Mouse (Mus musculus): ENCODE results near the gene Mamstr. TPM values are rescaled to one million over a fixed set of nuclear protein-coding genes. Genes with fewer than 3 reads are reported as not detected.

The Mamstr gene
- total RNA-seq, 2 experiments from 2014 or later = not detected

- no peak for ATAC-seq (replicated peaks; ENCODE audit: low FRiP score, poor library complexity, severe bottlenecking)
Measured at GRCm38 (mm10) chr7:45685811-45686210, 46.0 kb downstream of the Mamstr start.

- no peak for ATAC-seq (replicated peaks; ENCODE audit: low FRiP score, poor library complexity, severe bottlenecking)
Measured at GRCm38 (mm10) chr7:45686841-45687240, 47.1 kb downstream of the Mamstr start.

GRCm38 (mm10) chr7:45689099-45689498, 49.3 kb downstream of the Mamstr start:
- ATAC-seq (replicated peaks; ENCODE audit: low FRiP score, poor library complexity, severe bottlenecking) = no peak

- no peak for ATAC-seq (replicated peaks; ENCODE audit: low FRiP score, poor library complexity, severe bottlenecking)
Measured at GRCm38 (mm10) chr7:45689800-45690199, 50.0 kb downstream of the Mamstr start.

- no peak for ATAC-seq (replicated peaks; ENCODE audit: low FRiP score, poor library complexity, severe bottlenecking)
Measured at GRCm38 (mm10) chr7:45692364-45692763, 52.6 kb downstream of the Mamstr start.

- ATAC-seq (replicated peaks; ENCODE audit: low FRiP score, poor library complexity, severe bottlenecking) = no peak
Measured at GRCm38 (mm10) chr7:45693921-45694591, 54.3 kb downstream of the Mamstr start, which contains the start of gene Sec1. Gene Sec1 (minus strand): TSS chr7:45694402.

GRCm38 (mm10) chr7:45695098-45695497, 55.3 kb downstream of the Mamstr start:
- ATAC-seq (replicated peaks; ENCODE audit: low FRiP score, poor library complexity, severe bottlenecking) = no peak

Other genes starting within 250 kb of the Mamstr start
Only the 30 nearest of the 36 such genes appear.
- 11.7 and 13.2 TPM in 2 replicates for gene Gys1, start 205.1 kb upstream of the Mamstr start, total RNA-seq (2015; ENCODE audit: low replicate concordance)
- gene Gys1, start 205.1 kb upstream of the Mamstr start, total RNA-seq (2017; ENCODE audit: low replicate concordance) = 4.6 and 8.9 TPM in 2 replicates
- gene Ruvbl2, start 201.9 kb upstream of the Mamstr start, total RNA-seq (2015; ENCODE audit: low replicate concordance) = 54.1 and 63.4 TPM in 2 replicates
- 23.1 and 50.1 TPM in 2 replicates for gene Ruvbl2, start 201.9 kb upstream of the Mamstr start, total RNA-seq (2017; ENCODE audit: low replicate concordance)
- gene Ftl1, start 180.1 kb upstream of the Mamstr start, total RNA-seq (2015; ENCODE audit: low replicate concordance) = 1,430 and 1,622 TPM in 2 replicates
- gene Ftl1, start 180.1 kb upstream of the Mamstr start, total RNA-seq (2017; ENCODE audit: low replicate concordance) = 705 and 987 TPM in 2 replicates
- gene Bax, start 173.1 kb upstream of the Mamstr start, total RNA-seq (2015; ENCODE audit: low replicate concordance) = 8.6 and 12.7 TPM in 2 replicates
- 9.7 and 11.8 TPM in 2 replicates for gene Bax, start 173.1 kb upstream of the Mamstr start, total RNA-seq (2017; ENCODE audit: low replicate concordance)
- gene Tulp2, start 158.1 kb upstream of the Mamstr start, total RNA-seq (2015; ENCODE audit: low replicate concordance) = not detected in 2 replicates
- gene Tulp2, start 158.1 kb upstream of the Mamstr start, total RNA-seq (2017; ENCODE audit: low replicate concordance) = 0.42 TPM in 1 of 2 replicates, not detected in the other
- gene Gm45808, start 153.2 kb upstream of the Mamstr start, total RNA-seq (2015; ENCODE audit: low replicate concordance) = not detected in 2 replicates
- not detected in 2 replicates for gene Gm45808, start 153.2 kb upstream of the Mamstr start, total RNA-seq (2017; ENCODE audit: low replicate concordance)
- 3.3 TPM in 2 replicates for gene Dhdh, start 151.2 kb upstream of the Mamstr start, total RNA-seq (2015; ENCODE audit: low replicate concordance)
- gene Dhdh, start 151.2 kb upstream of the Mamstr start, total RNA-seq (2017; ENCODE audit: low replicate concordance) = 2.1 and 2.3 TPM in 2 replicates
- gene Nucb1, start 129.6 kb upstream of the Mamstr start, total RNA-seq (2015; ENCODE audit: low replicate concordance) = 83.0 and 88.6 TPM in 2 replicates
- 487 and 671 TPM in 2 replicates for gene Nucb1, start 129.6 kb upstream of the Mamstr start, total RNA-seq (2017; ENCODE audit: low replicate concordance)
- gene Ppp1r15a, start 113.7 kb upstream of the Mamstr start, total RNA-seq (2015; ENCODE audit: low replicate concordance) = 1,095 and 1,392 TPM in 2 replicates
- gene Ppp1r15a, start 113.7 kb upstream of the Mamstr start, total RNA-seq (2017; ENCODE audit: low replicate concordance) = 1,351 and 1,490 TPM in 2 replicates
- 1.3 TPM in 1 of 2 replicates, not detected in the other for gene Plekha4, start 113.6 kb upstream of the Mamstr start, total RNA-seq (2015; ENCODE audit: low replicate concordance)
- gene Plekha4, start 113.6 kb upstream of the Mamstr start, total RNA-seq (2017; ENCODE audit: low replicate concordance) = 2.8 and 9.9 TPM in 2 replicates
- not detected in 2 replicates for gene Hsd17b14, start 85.1 kb upstream of the Mamstr start, total RNA-seq (2015; ENCODE audit: low replicate concordance)
- not detected in 2 replicates for gene Hsd17b14, start 85.1 kb upstream of the Mamstr start, total RNA-seq (2017; ENCODE audit: low replicate concordance)
- gene Bcat2, start 69.8 kb upstream of the Mamstr start, total RNA-seq (2015; ENCODE audit: low replicate concordance) = 5.8 and 9.0 TPM in 2 replicates
- gene Bcat2, start 69.8 kb upstream of the Mamstr start, total RNA-seq (2017; ENCODE audit: low replicate concordance) = 10.7 and 11.2 TPM in 2 replicates
- gene Fgf21, start 24.5 kb upstream of the Mamstr start, total RNA-seq (2015; ENCODE audit: low replicate concordance) = not detected in 2 replicates
- not detected in 2 replicates for gene Fgf21, start 24.5 kb upstream of the Mamstr start, total RNA-seq (2017; ENCODE audit: low replicate concordance)
- not detected in 2 replicates for gene Fut1, start 22.7 kb upstream of the Mamstr start, total RNA-seq (2015; ENCODE audit: low replicate concordance)
- not detected in 2 replicates for gene Fut1, start 22.7 kb upstream of the Mamstr start, total RNA-seq (2017; ENCODE audit: low replicate concordance)
- not detected in 2 replicates for gene Izumo1, start 18.2 kb upstream of the Mamstr start, total RNA-seq (2015; ENCODE audit: low replicate concordance)
- not detected in 2 replicates for gene Izumo1, start 18.2 kb upstream of the Mamstr start, total RNA-seq (2017; ENCODE audit: low replicate concordance)
- not detected in 2 replicates for gene Rasip1, start 12.5 kb upstream of the Mamstr start, total RNA-seq (2015; ENCODE audit: low replicate concordance)
- gene Rasip1, start 12.5 kb upstream of the Mamstr start, total RNA-seq (2017; ENCODE audit: low replicate concordance) = not detected in 2 replicates
- not detected in 2 replicates for gene Fut2, start 26.4 kb downstream of the Mamstr start, total RNA-seq (2015; ENCODE audit: low replicate concordance)
- not detected in 2 replicates for gene Fut2, start 26.4 kb downstream of the Mamstr start, total RNA-seq (2017; ENCODE audit: low replicate concordance)
- gene Ntn5, start 44.0 kb downstream of the Mamstr start, total RNA-seq (2015; ENCODE audit: low replicate concordance) = not detected in 2 replicates
- not detected in 2 replicates for gene Ntn5, start 44.0 kb downstream of the Mamstr start, total RNA-seq (2017; ENCODE audit: low replicate concordance)
- gene Sec1, start 54.4 kb downstream of the Mamstr start, total RNA-seq (2015; ENCODE audit: low replicate concordance) = not detected in 2 replicates
- gene Sec1, start 54.4 kb downstream of the Mamstr start, total RNA-seq (2017; ENCODE audit: low replicate concordance) = not detected in 2 replicates
- gene Car11, start 59.9 kb downstream of the Mamstr start, total RNA-seq (2015; ENCODE audit: low replicate concordance) = not detected in 2 replicates
- gene Car11, start 59.9 kb downstream of the Mamstr start, total RNA-seq (2017; ENCODE audit: low replicate concordance) = not detected in 2 replicates
- gene Dbp, start 65.1 kb downstream of the Mamstr start, total RNA-seq (2015; ENCODE audit: low replicate concordance) = 1.5 and 1.9 TPM in 2 replicates
- 0.77 and 2.2 TPM in 2 replicates for gene Dbp, start 65.1 kb downstream of the Mamstr start, total RNA-seq (2017; ENCODE audit: low replicate concordance)
- 423 and 424 TPM in 2 replicates for gene Rpl18, start 75.5 kb downstream of the Mamstr start, total RNA-seq (2015; ENCODE audit: low replicate concordance)
- 286 and 289 TPM in 2 replicates for gene Rpl18, start 75.5 kb downstream of the Mamstr start, total RNA-seq (2017; ENCODE audit: low replicate concordance)
- 4.6 and 7.9 TPM in 2 replicates for gene Sphk2, start 78.0 kb downstream of the Mamstr start, total RNA-seq (2015; ENCODE audit: low replicate concordance)
- 2.1 and 2.6 TPM in 2 replicates for gene Sphk2, start 78.0 kb downstream of the Mamstr start, total RNA-seq (2017; ENCODE audit: low replicate concordance)
- not detected in 2 replicates for gene Fam83e, start 81.2 kb downstream of the Mamstr start, total RNA-seq (2015; ENCODE audit: low replicate concordance)
- gene Fam83e, start 81.2 kb downstream of the Mamstr start, total RNA-seq (2017; ENCODE audit: low replicate concordance) = not detected in 2 replicates
- gene Spaca4, start 85.8 kb downstream of the Mamstr start, total RNA-seq (2015; ENCODE audit: low replicate concordance) = not detected in 2 replicates
- gene Spaca4, start 85.8 kb downstream of the Mamstr start, total RNA-seq (2017; ENCODE audit: low replicate concordance) = not detected in 2 replicates
- not detected in 2 replicates for gene Lmtk3, start 143.8 kb downstream of the Mamstr start, total RNA-seq (2015; ENCODE audit: low replicate concordance)
- gene Lmtk3, start 143.8 kb downstream of the Mamstr start, total RNA-seq (2017; ENCODE audit: low replicate concordance) = not detected in 2 replicates
- not detected in 2 replicates for gene Sult2b1, start 144.7 kb downstream of the Mamstr start, total RNA-seq (2015; ENCODE audit: low replicate concordance)
- gene Sult2b1, start 144.7 kb downstream of the Mamstr start, total RNA-seq (2017; ENCODE audit: low replicate concordance) = not detected in 2 replicates
- 10.6 and 10.7 TPM in 2 replicates for gene Cyth2, start 174.6 kb downstream of the Mamstr start, total RNA-seq (2015; ENCODE audit: low replicate concordance)
- gene Cyth2, start 174.6 kb downstream of the Mamstr start, total RNA-seq (2017; ENCODE audit: low replicate concordance) = 11.6 and 14.5 TPM in 2 replicates
- gene Kcnj14, start 184.8 kb downstream of the Mamstr start, total RNA-seq (2015; ENCODE audit: low replicate concordance) = 0.38 TPM in 1 of 2 replicates, not detected in the other
- gene Kcnj14, start 184.8 kb downstream of the Mamstr start, total RNA-seq (2017; ENCODE audit: low replicate concordance) = 0.09 TPM in 1 of 2 replicates, not detected in the other
- gene Grwd1, start 191.0 kb downstream of the Mamstr start, total RNA-seq (2015; ENCODE audit: low replicate concordance) = 1.5 and 2.3 TPM in 2 replicates
- gene Grwd1, start 191.0 kb downstream of the Mamstr start, total RNA-seq (2017; ENCODE audit: low replicate concordance) = 0.43 and 3.1 TPM in 2 replicates

Measured in erythroblast, adult 5-6 weeks (primary cell).